Mouse (Mus musculus) C3H10T1/2 (cell line): Measurements from ENCODE around the gene Aars2. TPM values are rescaled to one million over a fixed set of nuclear protein-coding genes. Genes with fewer than 3 reads are reported as not detected.

Experiments used
- polyA plus RNA-seq, 2 experiments: library from polyadenylated mRNA; unstranded; fragments of >200 nt; fragmentation: generic; extraction: Trizol; gene quantifications; one replicate each; pipeline ENCODE4 v1.2.1; 2012; ENCODE audit warnings: missing spikeins in 2 of 2

The Aars2 gene
- 1 to 10 TPM; 8.8 to 9.1 TPM for polyA plus RNA-seq

DNA sequence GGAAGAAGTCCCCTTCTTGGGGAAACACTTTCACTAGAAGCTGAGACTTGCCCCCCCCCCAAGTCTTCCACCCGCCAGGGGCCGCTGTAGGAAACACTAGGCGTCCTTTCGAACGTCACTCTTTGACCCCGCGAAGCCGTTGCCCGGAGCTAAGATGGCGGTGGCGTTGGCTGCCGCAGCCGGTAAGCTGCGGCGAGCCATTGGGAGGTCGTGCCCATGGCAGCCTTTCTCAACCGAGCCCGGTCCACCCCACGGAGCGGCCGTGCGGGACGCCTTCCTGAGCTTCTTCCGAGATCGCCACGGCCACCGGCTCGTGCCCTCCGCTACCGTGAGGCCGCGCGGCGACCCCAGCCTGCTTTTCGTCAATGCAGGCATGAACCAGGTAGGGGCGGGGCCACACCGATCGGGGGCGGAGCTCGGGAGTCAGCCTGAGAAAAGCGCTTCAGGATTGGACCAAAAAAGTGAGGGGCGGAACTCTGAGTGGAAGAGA is at the start of gene Aars2:
Aars2 (plus strand) TSS at position 142 of the 490 bp plus-strand sequence.

GRCm38 (mm10) chr17:45474669-45475465 is 31.8 kb upstream of the Aars2 start, which contains the start of gene Spats1:
Gene Spats1, minus strand, starts transcription at chr17:45475415.

GRCm38 (mm10) chr17:45523263-45523662 is 16.6 kb downstream of the Aars2 start, which contains the start of gene Tcte1:
Gene Tcte1, plus strand, starts transcription at chr17:45523434.

GRCm38 (mm10) chr17:45549617-45550181 is 43.1 kb downstream of the Aars2 start, which contains the start of gene Tmem151b:
Gene Tmem151b, minus strand, starts transcription at chr17:45549677.

DNA sequence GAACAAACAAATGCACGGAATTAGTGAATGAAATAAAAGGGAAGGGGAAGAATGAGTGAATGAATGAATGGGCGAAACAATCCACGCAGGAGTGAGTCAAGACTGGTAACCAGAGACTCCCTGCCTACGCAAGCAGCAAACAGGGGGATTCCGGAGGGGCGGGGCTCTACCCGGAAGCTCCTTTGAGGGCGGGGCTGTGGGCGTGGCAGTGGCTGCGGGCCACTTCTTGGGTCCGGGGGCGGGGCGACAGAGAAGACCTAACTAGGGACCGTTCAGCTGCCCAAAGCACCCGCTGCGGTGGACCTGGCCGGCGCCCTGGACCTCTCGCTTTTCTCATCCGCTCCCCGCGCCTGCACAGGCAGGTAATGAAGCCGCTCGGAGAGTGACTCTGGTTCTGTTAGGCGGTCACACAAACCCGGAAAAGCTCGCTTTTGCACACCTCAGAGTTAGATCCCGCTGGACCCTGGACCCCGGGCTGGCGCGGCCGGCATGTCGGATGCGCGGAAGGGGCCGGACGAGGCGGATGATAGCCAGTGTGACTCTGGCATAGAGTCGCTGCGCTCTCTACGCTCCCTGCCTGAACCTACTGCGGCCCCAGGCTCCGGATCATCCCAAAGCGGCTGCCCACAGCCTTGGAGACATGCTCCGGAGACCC is 48.9 kb downstream of the Aars2 start, which contains the start of gene Nfkbie:
Nfkbie (plus strand) TSS at position 252 of the 655 bp plus-strand sequence.

GRCm38 (mm10) chr17:45563655-45564530 is 57.3 kb downstream of the Aars2 start, which contains the start of gene Slc35b2:
Gene Slc35b2, plus strand, starts transcription at chr17:45563874.

Other genes starting within 250 kb of the Aars2 start
- gene Cdc5l, start 73.1 kb upstream of the Aars2 start, polyA plus RNA-seq, result 10 to 100 TPM in 1 of 2 experiments, 1 to 10 TPM in 1; 5.8 to 30.7 TPM
- under 1 TPM; 0.02 to 0.18 TPM for gene Spats1, start 31.4 kb upstream of the Aars2 start, polyA plus RNA-seq
- gene Tcte1, start 16.6 kb downstream of the Aars2 start, polyA plus RNA-seq, result not detected
- gene Tmem151b, start 42.8 kb downstream of the Aars2 start, polyA plus RNA-seq, result under 1 TPM; under 0.01 to 0.01 TPM
- gene Nfkbie, start 48.9 kb downstream of the Aars2 start, polyA plus RNA-seq, result 10 to 100 TPM; 10.4 to 27.8 TPM
- gene Slc35b2, start 57.0 kb downstream of the Aars2 start, polyA plus RNA-seq, result 100 to 1,000 TPM; 102 to 176 TPM
- 1,000 to 10,000 TPM; 1,208 to 1,445 TPM for gene Hsp90ab1, start 66.4 kb downstream of the Aars2 start, polyA plus RNA-seq
- 100 to 1,000 TPM; 278 to 332 TPM for gene Slc29a1, start 92.8 kb downstream of the Aars2 start, polyA plus RNA-seq
- gene Mymx, start 95.3 kb downstream of the Aars2 start, polyA plus RNA-seq, result under 1 TPM; 0.05 to 0.26 TPM
- under 1 TPM in 1 of 2 experiments, not detected in 1; 0.35 TPM for gene Capn11, start 152.5 kb downstream of the Aars2 start, polyA plus RNA-seq
- gene Mrpl14, start 179.5 kb downstream of the Aars2 start, polyA plus RNA-seq, result 100 to 1,000 TPM; 383 to 513 TPM
- 10 to 100 TPM; 20.6 to 48.1 TPM for gene Tmem63b, start 180.1 kb downstream of the Aars2 start, polyA plus RNA-seq
- gene 1600014C23Rik, start 227.0 kb downstream of the Aars2 start, polyA plus RNA-seq, result not detected